Mouse (Mus musculus): ENCODE measurements around the gene Gse1.

Gene Gse1

GRCm38 (mm10) chr8:120276051-120276890, 48.0 kb downstream of the Gse1 start:
- peak; percentile 95 for DNase-seq (ENCODE audit: low read depth, low spot score)

GRCm38 (mm10) chr8:120276891-120277426, 48.7 kb downstream of the Gse1 start:
- DNase-seq (ENCODE audit: low read depth, low spot score): peak; percentile 72

GRCm38 (mm10) chr8:120278009-120278408, 49.8 kb downstream of the Gse1 start:
- no peak for DNase-seq (ENCODE audit: low read depth, low spot score)

- no peak for DNase-seq (ENCODE audit: low read depth, low spot score)
Measured at GRCm38 (mm10) chr8:120279418-120279817, 51.2 kb downstream of the Gse1 start.

GRCm38 (mm10) chr8:120281487-120281886, 53.2 kb downstream of the Gse1 start:
- peak; percentile 78 for DNase-seq (ENCODE audit: low read depth, low spot score)

GRCm38 (mm10) chr8:120282465-120282864, 54.2 kb downstream of the Gse1 start:
- DNase-seq (ENCODE audit: low read depth, low spot score): no peak

GRCm38 (mm10) chr8:120284265-120284664, 56.0 kb downstream of the Gse1 start:
- no peak for DNase-seq (ENCODE audit: low read depth, low spot score)

GRCm38 (mm10) chr8:120285033-120285432, 56.8 kb downstream of the Gse1 start:
- DNase-seq (ENCODE audit: low read depth, low spot score): no peak

GRCm38 (mm10) chr8:120285878-120286277, 57.6 kb downstream of the Gse1 start:
- no peak for DNase-seq (ENCODE audit: low read depth, low spot score)

GRCm38 (mm10) chr8:120288122-120288908, 60.1 kb downstream of the Gse1 start:
- peak; percentile 94 for DNase-seq (ENCODE audit: low read depth, low spot score)

GRCm38 (mm10) chr8:120289191-120289590, 60.9 kb downstream of the Gse1 start:
- DNase-seq (ENCODE audit: low read depth, low spot score): peak; percentile 43

GRCm38 (mm10) chr8:120289698-120290181, 61.5 kb downstream of the Gse1 start:
- DNase-seq (ENCODE audit: low read depth, low spot score): no peak

GRCm38 (mm10) chr8:120290614-120291013, 62.4 kb downstream of the Gse1 start:
- DNase-seq (ENCODE audit: low read depth, low spot score): no peak

GRCm38 (mm10) chr8:120291650-120292049, 63.4 kb downstream of the Gse1 start:
- DNase-seq (ENCODE audit: low read depth, low spot score): no peak

- DNase-seq (ENCODE audit: low read depth, low spot score): no peak
Measured at GRCm38 (mm10) chr8:120292316-120293107, 64.3 kb downstream of the Gse1 start.

- DNase-seq (ENCODE audit: low read depth, low spot score): no peak
Measured at GRCm38 (mm10) chr8:120293421-120294357, 65.4 kb downstream of the Gse1 start.

- no peak for DNase-seq (ENCODE audit: low read depth, low spot score)
Measured at GRCm38 (mm10) chr8:120294982-120295870, 67.0 kb downstream of the Gse1 start.

GRCm38 (mm10) chr8:120297000-120297399, 68.7 kb downstream of the Gse1 start:
- no peak for DNase-seq (ENCODE audit: low read depth, low spot score)
